Mouse (Mus musculus) naive thymus-derived CD4-positive, alpha-beta T cell, adult 2 months (primary cell): ENCODE results near the gene Skint5.
"Not testable (repeated sequence)": the region's sequence is repeated elsewhere in the genome, so short reads cannot be mapped to it uniquely, and the experiment has no call there.

Experiments
- DNase-seq: peaks from one replicate; pipeline ENCODE4 v3.0.0-alpha.2; 2011; ENCODE audit warnings: low read depth

Skint5 gene

GRCm38 (mm10) chr4:113999403-113999802 lies at the start of gene Skint5:
Gene Skint5 (minus strand): TSS chr4:113999503.
- DNase-seq: no peak

GRCm38 (mm10) chr4:113957343-113957742 lies 42.0 kb downstream of the Skint5 start:
- DNase-seq: no peak

- no peak for DNase-seq
Observed at GRCm38 (mm10) chr4:113764182-113764581, 235.1 kb downstream of the Skint5 start.

GRCm38 (mm10) chr4:113763684-113764083 lies 235.6 kb downstream of the Skint5 start:
- DNase-seq: no peak

GRCm38 (mm10) chr4:113448230-113448629 lies 551.1 kb downstream of the Skint5 start:
- DNase-seq: not testable (repeated sequence)
